Mouse (Mus musculus): ENCODE measurements around the gene Atp5c1. TPM values are rescaled to one million over a fixed set of nuclear protein-coding genes. Genes with fewer than 3 reads are reported as not detected.

Gene Atp5c1
- 552 and 584 TPM in 2 replicates for polyA plus RNA-seq (2014; fragmentation: Nextera tagmentation; extraction: Ambion mirVana)

- peak; percentile 99 for DNase-seq
- Histone ChIP-seq H3K36me3 (ENCODE audit: insufficient read depth) (0 out of 2 replicates have a peak, but pooled peaks cover 6% of the 10 kb centered on the region), H3K27ac (ENCODE audit: low read depth) (peak within 1 kb of the TSS; percentile 89), H3K4me3 (ENCODE audit: low read depth, low read length) (peak within 1 kb of the TSS; percentile 93), H3K4me1 (ENCODE audit: insufficient read depth) (peaks cover 18% of the 10 kb centered on the region), H3K9me3 (ENCODE audit: low read depth, low read length) (no peaks in the 10 kb centered on the region), H3K4me2 (peak within 1 kb of the TSS; percentile 82), H3K9ac (peak within 1 kb of the TSS; percentile 99), H3K27me3 (ENCODE audit: insufficient read depth, low read length) (no peaks in the 10 kb centered on the region)
- ATAC-seq (ENCODE audit: insufficient read depth) = peak; percentile 97
- WGBS = under 1% methylated on average over 61 of the region's 61 CpGs
- peak; percentile 71 for TF ChIP-seq CTCF (IDR thresholded peaks at IDR 0.05; ENCODE audit: low read depth)
Observed at GRCm38 (mm10) chr2:10080310-10081010, at the start of gene Atp5c1, which contains the start of gene Kin. Atp5c1 (minus strand) TSS chr2:10080510. Kin (plus strand) TSS chr2:10080593.

- Histone ChIP-seq H3K36me3 (ENCODE audit: insufficient read depth) (no peaks in the 10 kb centered on the region), H3K27me3 (ENCODE audit: insufficient read depth, low read length) (no peaks in the 10 kb centered on the region), H3K4me3 (ENCODE audit: low read depth, low read length) (no peak overlapping the region), H3K4me2 (no peak overlapping the region), H3K9me3 (ENCODE audit: low read depth, low read length) (no peaks in the 10 kb centered on the region), H3K27ac (ENCODE audit: low read depth) (no peak overlapping the region), H3K9ac (no peak overlapping the region), H3K4me1 (ENCODE audit: insufficient read depth) (no peaks in the 10 kb centered on the region)
- 70% methylated on average over 4 of the region's 4 CpGs for WGBS
- no peak for ATAC-seq (ENCODE audit: insufficient read depth)
- no peak for DNase-seq
- TF ChIP-seq CTCF (IDR thresholded peaks at IDR 0.05; ENCODE audit: low read depth) = no peak
Observed at GRCm38 (mm10) chr2:10128571-10128970, 48.3 kb upstream of the Atp5c1 start.

- Histone ChIP-seq H3K27me3 (ENCODE audit: insufficient read depth, low read length) (no peaks in the 10 kb centered on the region), H3K36me3 (ENCODE audit: insufficient read depth) (no peaks in the 10 kb centered on the region), H3K4me2 (no peak overlapping the region), H3K27ac (ENCODE audit: low read depth) (no peak overlapping the region), H3K4me3 (ENCODE audit: low read depth, low read length) (no peak overlapping the region), H3K4me1 (ENCODE audit: insufficient read depth) (no peaks in the 10 kb centered on the region), H3K9ac (no peak overlapping the region), H3K9me3 (ENCODE audit: low read depth, low read length) (no peaks in the 10 kb centered on the region)
- DNase-seq = no peak
- ATAC-seq (ENCODE audit: insufficient read depth) = no peak
- 80% methylated on average over 5 of the region's 5 CpGs for WGBS
- TF ChIP-seq CTCF (IDR thresholded peaks at IDR 0.05; ENCODE audit: low read depth) = no peak
Observed at GRCm38 (mm10) chr2:10127471-10127870, 47.2 kb upstream of the Atp5c1 start.

- no peak for ATAC-seq (ENCODE audit: insufficient read depth)
- 86% methylated on average over 4 of the region's 4 CpGs for WGBS
- no peak overlapping the region for H3K4me2 ChIP-seq
- no peak overlapping the region for H3K4me3 ChIP-seq (ENCODE audit: low read depth, low read length)
- H3K27me3 ChIP-seq (ENCODE audit: insufficient read depth, low read length) = no peaks in the 10 kb centered on the region
- H3K36me3 ChIP-seq (ENCODE audit: insufficient read depth) = no peaks in the 10 kb centered on the region
- DNase-seq = no peak
- H3K9me3 ChIP-seq (ENCODE audit: low read depth, low read length) = no peaks in the 10 kb centered on the region
- H3K27ac ChIP-seq (ENCODE audit: low read depth) = no peak overlapping the region
- no peak overlapping the region for H3K9ac ChIP-seq
- H3K4me1 ChIP-seq (ENCODE audit: insufficient read depth) = no peaks in the 10 kb centered on the region
- TF ChIP-seq CTCF (IDR thresholded peaks at IDR 0.05; ENCODE audit: low read depth) = no peak
Observed at GRCm38 (mm10) chr2:10126122-10126521, 45.8 kb upstream of the Atp5c1 start.

GRCm38 (mm10) chr2:10121826-10122225 is 41.5 kb upstream of the Atp5c1 start:
- Histone ChIP-seq H3K9ac (no peak overlapping the region), H3K4me3 (ENCODE audit: low read depth, low read length) (no peak overlapping the region), H3K4me1 (ENCODE audit: insufficient read depth) (no peaks in the 10 kb centered on the region), H3K27ac (ENCODE audit: low read depth) (no peak overlapping the region), H3K4me2 (no peak overlapping the region), H3K27me3 (ENCODE audit: insufficient read depth, low read length) (no peaks in the 10 kb centered on the region), H3K36me3 (ENCODE audit: insufficient read depth) (no peaks in the 10 kb centered on the region), H3K9me3 (ENCODE audit: low read depth, low read length) (no peaks in the 10 kb centered on the region)
- 65% methylated on average over 3 of the region's 3 CpGs for WGBS
- no peak for DNase-seq
- no peak for ATAC-seq (ENCODE audit: insufficient read depth)
- no peak for TF ChIP-seq CTCF (IDR thresholded peaks at IDR 0.05; ENCODE audit: low read depth)

GRCm38 (mm10) chr2:10119276-10119675 is 39.0 kb upstream of the Atp5c1 start:
- no peaks in the 10 kb centered on the region for H3K4me1 ChIP-seq (ENCODE audit: insufficient read depth)
- WGBS = 70% methylated on average over 8 of the region's 8 CpGs
- H3K9ac ChIP-seq = no peak overlapping the region
- no peak for ATAC-seq (ENCODE audit: insufficient read depth)
- H3K36me3 ChIP-seq (ENCODE audit: insufficient read depth) = no peaks in the 10 kb centered on the region
- H3K27me3 ChIP-seq (ENCODE audit: insufficient read depth, low read length) = no peaks in the 10 kb centered on the region
- H3K4me3 ChIP-seq (ENCODE audit: low read depth, low read length) = no peak overlapping the region
- DNase-seq = no peak
- no peak overlapping the region for H3K27ac ChIP-seq (ENCODE audit: low read depth)
- no peaks in the 10 kb centered on the region for H3K9me3 ChIP-seq (ENCODE audit: low read depth, low read length)
- H3K4me2 ChIP-seq = no peak overlapping the region
- TF ChIP-seq CTCF (IDR thresholded peaks at IDR 0.05; ENCODE audit: low read depth) = no peak

GRCm38 (mm10) chr2:10118751-10119150 is 38.4 kb upstream of the Atp5c1 start:
- Histone ChIP-seq H3K27me3 (ENCODE audit: insufficient read depth, low read length) (no peaks in the 10 kb centered on the region), H3K4me2 (no peak overlapping the region), H3K9me3 (ENCODE audit: low read depth, low read length) (no peaks in the 10 kb centered on the region), H3K4me3 (ENCODE audit: low read depth, low read length) (no peak overlapping the region), H3K36me3 (ENCODE audit: insufficient read depth) (no peaks in the 10 kb centered on the region), H3K27ac (ENCODE audit: low read depth) (no peak overlapping the region), H3K9ac (no peak overlapping the region), H3K4me1 (ENCODE audit: insufficient read depth) (no peaks in the 10 kb centered on the region)
- ATAC-seq (ENCODE audit: insufficient read depth) (no peak), DNase-seq (no peak)
- no peak for TF ChIP-seq CTCF (IDR thresholded peaks at IDR 0.05; ENCODE audit: low read depth)
- WGBS = 56% methylated on average over 1 of the region's 1 CpGs
